Mouse (Mus musculus) kidney, postnatal 0 days (tissue): ENCODE data around the gene Cdkn1a. TPM values are rescaled to one million over a fixed set of nuclear protein-coding genes. Genes with fewer than 3 reads are reported as not detected.

Source experiments
- ATAC-seq: fragments of 200-750 bp; cut with Nextera tagmentation; replicated peaks from 2 replicates; pipeline ENCODE4 v1.8.0; 2017; ENCODE audit warnings: low read depth, moderate number of reproducible peaks, moderate TSS enrichment, moderate library complexity; ENCODE audit not compliant: low FRiP score
- DNase-seq: peaks from one replicate; pipeline ENCODE4 v3.0.0-alpha.2; 2016; ENCODE audit warnings: low spot score
- H3K27ac ChIP-seq: fragments of 300-500 bp; sonication (generic); 2 replicates; pipeline ENCODE4 v1.5.1; 2014; ENCODE audit warnings: mild to moderate bottlenecking
- H3K27me3 ChIP-seq: fragments of 300-500 bp; sonication (generic); 2 replicates; pipeline ENCODE4 v1.6.1; 2014; ENCODE audit warnings: low read length, mixed read lengths; ENCODE audit not compliant: insufficient read depth
- H3K36me3 ChIP-seq: fragments of 300-500 bp; sonication (generic); 2 replicates; pipeline ENCODE4 v1.6.1; 2014; ENCODE audit warnings: low read length, mixed read lengths; ENCODE audit not compliant: insufficient read depth
- H3K4me1 ChIP-seq: fragments of 300-500 bp; sonication (generic); replicated peaks from 2 replicates; pipeline ENCODE4 v1.6.1; 2014; ENCODE audit warnings: antibody characterized with exemption, low read length, mixed read lengths; ENCODE audit not compliant: insufficient read depth
- H3K4me2 ChIP-seq: fragments of 300-500 bp; sonication (generic); 2 replicates; pipeline ENCODE4 v1.6.1; 2014; ENCODE audit warnings: mild to moderate bottlenecking, low read length, moderate library complexity, mixed read lengths
- H3K4me3 ChIP-seq: fragments of 300-500 bp; sonication (generic); replicated peaks from 2 replicates; pipeline ENCODE4 v1.5.1; 2014; ENCODE audit warnings: low read depth, low read length
- H3K9ac ChIP-seq: fragments of 300-500 bp; sonication (generic); 2 replicates; pipeline ENCODE4 v1.6.1; 2014; ENCODE audit warnings: low read depth, low read length
- H3K9me3 ChIP-seq: fragments of 300-500 bp; sonication (generic); replicated peaks from 2 replicates; pipeline ENCODE4 v1.6.1; 2016; ENCODE audit warnings: low read length, inconsistent platforms, mixed read lengths
- CTCF ChIP-seq: IDR thresholded peaks from 2 replicates; pipeline ENCODE4 v1.5.1; 2016; ENCODE audit warnings: antibody characterized with exemption, low read depth, mild to moderate bottlenecking, moderate library complexity
- WGBS: fragments of 180-500 bp; shearing (Covaris S2); extraction: QIAGEN DNeasy Blood & Tissue Kit; methylation state at CpG from one replicate; pipeline ENCODE4 v1.1.7; 2014; 5-methylcytosine and 5-hydroxymethylcytosine counted together
- polyA plus RNA-seq: library from polyadenylated mRNA; unstranded; fragments of >200 nt; fragmentation: Nextera tagmentation; extraction: Ambion mirVana; gene quantifications from 2 replicates; pipeline ENCODE4 v1.2.1, GENCODE M21; 2015

The Cdkn1a gene
- polyA plus RNA-seq, 1 experiment from 2014 or later: 125 TPM

GRCm38 (mm10) chr17:29056699-29057151 is 34.1 kb upstream of the Cdkn1a start:
- ATAC-seq: peak; percentile 52; the same call in 1 of the 2 replicates
- DNase-seq: peak; percentile 67
- H3K27me3 ChIP-seq: no peaks in the 10 kb centered on the region
- H3K27ac ChIP-seq: peak overlapping the region; percentile 62; the same call in 1 of the 2 replicates
- no peak for TF ChIP-seq CTCF
- H3K36me3 ChIP-seq: no peaks in the 10 kb centered on the region
- H3K4me2 ChIP-seq: peak overlapping the region; percentile 35
- H3K9ac ChIP-seq: 0 out of 2 replicates have a peak overlapping the region, but pooled peaks have one; percentile 23
- H3K9me3 ChIP-seq: no peaks in the 10 kb centered on the region
- H3K4me1 ChIP-seq: peaks cover 7% of the 10 kb centered on the region; the same call in 1 of the 2 replicates
- H3K4me3 ChIP-seq: no peak overlapping the region
- WGBS: 5% methylated on average over 8 of the region's 8 CpGs

GRCm38 (mm10) chr17:29057361-29057890 is 33.4 kb upstream of the Cdkn1a start:
- no peak for ATAC-seq
- peak overlapping the region; percentile 50; the same call in 1 of the 2 replicates for H3K27ac ChIP-seq

GRCm38 (mm10) chr17:29057961-29058360 is 32.8 kb upstream of the Cdkn1a start:
- no peak overlapping the region for H3K9ac ChIP-seq
- ATAC-seq (no peak), DNase-seq (no peak)
- H3K36me3 ChIP-seq: no peaks in the 10 kb centered on the region
- no peak for TF ChIP-seq CTCF
- no peaks in the 10 kb centered on the region for H3K27me3 ChIP-seq
- WGBS: 61% methylated on average over 10 of the region's 10 CpGs
- peaks cover 7% of the 10 kb centered on the region; the same call in 1 of the 2 replicates for H3K4me1 ChIP-seq
- no peak overlapping the region for H3K4me3 ChIP-seq
- no peak overlapping the region for H3K4me2 ChIP-seq
- H3K9me3 ChIP-seq: no peaks in the 10 kb centered on the region
- H3K27ac ChIP-seq: no peak overlapping the region

More at GRCm38 (mm10) chr17:29057361-29057890, 33.4 kb upstream of the Cdkn1a start:
- Histone ChIP-seq H3K9me3 (no peaks in the 10 kb centered on the region), H3K4me2 (no peak overlapping the region), H3K4me1 (peaks cover 7% of the 10 kb centered on the region; the same call in 1 of the 2 replicates), H3K27me3 (no peaks in the 10 kb centered on the region), H3K36me3 (no peaks in the 10 kb centered on the region), H3K4me3 (no peak overlapping the region), H3K9ac (no peak overlapping the region)
- DNase-seq: no peak
- TF ChIP-seq CTCF: no peak
- WGBS: 66% methylated on average over 11 of the region's 11 CpGs

GRCm38 (mm10) chr17:29058487-29058886 is 32.3 kb upstream of the Cdkn1a start:
- ATAC-seq (no peak), DNase-seq (no peak)
- no peak for TF ChIP-seq CTCF
- Histone ChIP-seq H3K36me3 (no peaks in the 10 kb centered on the region), H3K9ac (no peak overlapping the region), H3K4me2 (no peak overlapping the region), H3K27ac (no peak overlapping the region), H3K27me3 (no peaks in the 10 kb centered on the region), H3K4me3 (no peak overlapping the region), H3K4me1 (peaks cover 7% of the 10 kb centered on the region; the same call in 1 of the 2 replicates), H3K9me3 (no peaks in the 10 kb centered on the region)
- 68% methylated on average over 8 of the region's 8 CpGs for WGBS

- no peak for TF ChIP-seq CTCF
- Histone ChIP-seq H3K36me3 (no peaks in the 10 kb centered on the region), H3K27me3 (no peaks in the 10 kb centered on the region), H3K4me3 (no peak overlapping the region), H3K9ac (no peak overlapping the region), H3K4me2 (no peak overlapping the region), H3K27ac (no peak overlapping the region), H3K9me3 (no peaks in the 10 kb centered on the region), H3K4me1 (no peaks in the 10 kb centered on the region; the same call in 1 of the 2 replicates)
- 78% methylated on average over 3 of the region's 3 CpGs for WGBS
- DNase-seq (no peak), ATAC-seq (no peak)
Measured at GRCm38 (mm10) chr17:29059581-29059980, 31.2 kb upstream of the Cdkn1a start.

GRCm38 (mm10) chr17:29060946-29061345 is 29.8 kb upstream of the Cdkn1a start:
- Histone ChIP-seq H3K9me3 (no peaks in the 10 kb centered on the region), H3K9ac (no peak overlapping the region), H3K27ac (no peak overlapping the region), H3K4me1 (no peaks in the 10 kb centered on the region; the same call in 1 of the 2 replicates), H3K27me3 (no peaks in the 10 kb centered on the region), H3K4me2 (no peak overlapping the region), H3K4me3 (no peak overlapping the region), H3K36me3 (no peaks in the 10 kb centered on the region)
- no peak for TF ChIP-seq CTCF
- DNase-seq (no peak), ATAC-seq (no peak)
- WGBS: 91% methylated on average over 9 of the region's 9 CpGs
